Mouse (Mus musculus): Measurements from ENCODE around the gene Serhl. TPM values are rescaled to one million over a fixed set of nuclear protein-coding genes. Genes with fewer than 3 reads are reported as not detected.

Gene Serhl
- polyA plus RNA-seq, 1 experiment, result 82.9 TPM

GRCm38 (mm10) chr15:83052341-83053104 is 36.8 kb upstream of the Serhl start:
- no peak for DNase-seq
- H3K4me3 ChIP-seq (ENCODE audit: control insufficient read depth, insufficient read depth, low read length), result no peak overlapping the region
- no peaks in the 10 kb centered on the region for H3K36me3 ChIP-seq (ENCODE audit: control insufficient read depth, insufficient read depth, low read length)
- TF ChIP-seq CTCF (IDR thresholded peaks at IDR 0.05; ENCODE audit: borderline replicate concordance, control insufficient read depth, extremely low read depth, insufficient read depth, low read length, poor library complexity) (no peak), POLR2A (IDR thresholded peaks at IDR 0.05; ENCODE audit: control insufficient read depth, extremely low read depth, insufficient read depth, low read length, poor library complexity) (no peak)
- H3K27me3 ChIP-seq (ENCODE audit: control insufficient read depth, insufficient read depth, low read length), result no peaks in the 10 kb centered on the region; the same call in 1 of the 2 replicates
- no peak overlapping the region for H3K27ac ChIP-seq (ENCODE audit: control insufficient read depth, insufficient read depth, low read length)
- H3K4me1 ChIP-seq (replicated peaks; ENCODE audit: control insufficient read depth, insufficient read depth, low read length), result peaks cover 9% of the 10 kb centered on the region
- WGBS, result 85% methylated on average over 6 of the region's 6 CpGs

DNA sequence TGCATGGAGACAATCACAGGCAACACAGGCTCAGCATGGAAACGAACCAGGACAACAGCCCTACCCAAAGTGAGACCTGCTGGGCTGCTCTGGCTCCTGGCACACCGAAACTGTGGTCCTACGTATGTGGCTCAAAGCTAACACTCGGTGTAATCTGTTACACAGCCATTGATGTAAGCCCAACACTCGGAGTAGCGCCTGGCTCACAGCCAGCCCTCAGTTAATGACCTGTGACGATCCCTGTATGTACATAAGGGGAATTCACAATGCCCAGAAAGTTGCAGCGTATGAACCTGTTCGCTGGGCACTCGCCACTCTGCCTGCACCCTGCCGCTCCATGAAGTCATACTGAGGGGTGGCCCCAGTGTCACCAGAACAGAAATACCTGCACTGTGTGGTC is 36.0 kb upstream of the Serhl start:
- WGBS, result 80% methylated on average over 11 of the region's 11 CpGs
- H3K36me3 ChIP-seq (ENCODE audit: control insufficient read depth, insufficient read depth, low read length), result no peaks in the 10 kb centered on the region
- no peak overlapping the region for H3K27ac ChIP-seq (ENCODE audit: control insufficient read depth, insufficient read depth, low read length)
- no peak for DNase-seq
- H3K27me3 ChIP-seq (ENCODE audit: control insufficient read depth, insufficient read depth, low read length), result no peaks in the 10 kb centered on the region; the same call in 1 of the 2 replicates
- TF ChIP-seq POLR2A (IDR thresholded peaks at IDR 0.05; ENCODE audit: control insufficient read depth, extremely low read depth, insufficient read depth, low read length, poor library complexity) (no peak), CTCF (IDR thresholded peaks at IDR 0.05; ENCODE audit: borderline replicate concordance, control insufficient read depth, extremely low read depth, insufficient read depth, low read length, poor library complexity) (no peak)
- H3K4me1 ChIP-seq (replicated peaks; ENCODE audit: control insufficient read depth, insufficient read depth, low read length), result peaks cover 9% of the 10 kb centered on the region
- H3K4me3 ChIP-seq (ENCODE audit: control insufficient read depth, insufficient read depth, low read length), result no peak overlapping the region

DNA sequence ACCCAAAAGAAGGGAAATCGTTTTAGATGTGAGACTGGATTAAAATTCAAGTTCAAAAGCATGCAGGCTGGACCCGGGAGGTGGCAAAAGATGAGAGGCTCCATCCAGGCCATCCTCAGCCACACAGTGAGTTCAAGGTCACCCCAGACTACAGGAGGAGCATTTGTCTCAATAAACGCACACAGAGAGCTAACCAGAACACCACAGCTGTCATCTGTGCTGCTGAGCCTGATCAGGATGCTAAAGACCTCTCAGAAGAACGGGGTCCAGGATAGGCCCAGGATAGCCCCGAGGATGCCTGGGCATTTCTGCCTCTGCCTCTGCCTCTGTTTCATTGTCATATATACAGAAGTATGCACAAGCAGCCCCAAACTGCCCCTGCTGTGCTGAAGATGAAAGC is 33.7 kb upstream of the Serhl start:
- Histone ChIP-seq H3K4me1 (replicated peaks; ENCODE audit: control insufficient read depth, insufficient read depth, low read length) (peaks cover 9% of the 10 kb centered on the region), H3K27ac (ENCODE audit: control insufficient read depth, insufficient read depth, low read length) (no peak overlapping the region)

GRCm38 (mm10) chr15:83056378-83057083 is 32.8 kb upstream of the Serhl start:
- Histone ChIP-seq H3K4me3 (ENCODE audit: control insufficient read depth, insufficient read depth, low read length) (peak overlapping the region; percentile 12; the same call in 1 of the 2 replicates), H3K27me3 (ENCODE audit: control insufficient read depth, insufficient read depth, low read length) (no peaks in the 10 kb centered on the region; the same call in 1 of the 2 replicates), H3K27ac (ENCODE audit: control insufficient read depth, insufficient read depth, low read length) (no peak overlapping the region), H3K36me3 (ENCODE audit: control insufficient read depth, insufficient read depth, low read length) (no peaks in the 10 kb centered on the region), H3K4me1 (replicated peaks; ENCODE audit: control insufficient read depth, insufficient read depth, low read length) (peaks cover 9% of the 10 kb centered on the region)
- 2% methylated on average over 29 of the region's 29 CpGs for WGBS
- TF ChIP-seq POLR2A (IDR thresholded peaks at IDR 0.05; ENCODE audit: control insufficient read depth, extremely low read depth, insufficient read depth, low read length, poor library complexity), result no peak
- no peak for TF ChIP-seq CTCF (IDR thresholded peaks at IDR 0.05; ENCODE audit: borderline replicate concordance, control insufficient read depth, extremely low read depth, insufficient read depth, low read length, poor library complexity)
- no peak for DNase-seq

More for the DNA sequence above, 33.7 kb upstream of the Serhl start:
- Histone ChIP-seq H3K36me3 (ENCODE audit: control insufficient read depth, insufficient read depth, low read length) (no peaks in the 10 kb centered on the region), H3K4me3 (ENCODE audit: control insufficient read depth, insufficient read depth, low read length) (no peak overlapping the region), H3K27me3 (ENCODE audit: control insufficient read depth, insufficient read depth, low read length) (no peaks in the 10 kb centered on the region; the same call in 1 of the 2 replicates)
- WGBS, result 61% methylated on average over 5 of the region's 5 CpGs
- DNase-seq, result no peak
- TF ChIP-seq POLR2A (IDR thresholded peaks at IDR 0.05; ENCODE audit: control insufficient read depth, extremely low read depth, insufficient read depth, low read length, poor library complexity) (no peak), CTCF (IDR thresholded peaks at IDR 0.05; ENCODE audit: borderline replicate concordance, control insufficient read depth, extremely low read depth, insufficient read depth, low read length, poor library complexity) (no peak)

GRCm38 (mm10) chr15:83057533-83057932 is 31.8 kb upstream of the Serhl start:
- no peak overlapping the region for H3K27ac ChIP-seq (ENCODE audit: control insufficient read depth, insufficient read depth, low read length)

GRCm38 (mm10) chr15:83059233-83059660 is 30.1 kb upstream of the Serhl start:
- TF ChIP-seq POLR2A (IDR thresholded peaks at IDR 0.05; ENCODE audit: control insufficient read depth, extremely low read depth, insufficient read depth, low read length, poor library complexity) (no peak), CTCF (IDR thresholded peaks at IDR 0.05; ENCODE audit: borderline replicate concordance, control insufficient read depth, extremely low read depth, insufficient read depth, low read length, poor library complexity) (no peak)
- H3K27me3 ChIP-seq (ENCODE audit: control insufficient read depth, insufficient read depth, low read length), result no peaks in the 10 kb centered on the region; the same call in 1 of the 2 replicates
- WGBS, result 82% methylated on average over 5 of the region's 5 CpGs

More at GRCm38 (mm10) chr15:83057533-83057932, 31.8 kb upstream of the Serhl start:
- TF ChIP-seq CTCF (IDR thresholded peaks at IDR 0.05; ENCODE audit: borderline replicate concordance, control insufficient read depth, extremely low read depth, insufficient read depth, low read length, poor library complexity) (no peak), POLR2A (IDR thresholded peaks at IDR 0.05; ENCODE audit: control insufficient read depth, extremely low read depth, insufficient read depth, low read length, poor library complexity) (no peak)
- DNase-seq, result no peak
- H3K4me3 ChIP-seq (ENCODE audit: control insufficient read depth, insufficient read depth, low read length), result no peak overlapping the region
- H3K4me1 ChIP-seq (replicated peaks; ENCODE audit: control insufficient read depth, insufficient read depth, low read length), result peaks cover 12% of the 10 kb centered on the region
- no peaks in the 10 kb centered on the region; the same call in 1 of the 2 replicates for H3K27me3 ChIP-seq (ENCODE audit: control insufficient read depth, insufficient read depth, low read length)
- H3K36me3 ChIP-seq (ENCODE audit: control insufficient read depth, insufficient read depth, low read length), result no peaks in the 10 kb centered on the region
- WGBS, result 84% methylated on average over 8 of the region's 8 CpGs

More at GRCm38 (mm10) chr15:83059233-83059660, 30.1 kb upstream of the Serhl start:
- no peak for DNase-seq
- Histone ChIP-seq H3K27ac (ENCODE audit: control insufficient read depth, insufficient read depth, low read length) (no peak overlapping the region), H3K36me3 (ENCODE audit: control insufficient read depth, insufficient read depth, low read length) (no peaks in the 10 kb centered on the region), H3K4me1 (replicated peaks; ENCODE audit: control insufficient read depth, insufficient read depth, low read length) (peaks cover 12% of the 10 kb centered on the region), H3K4me3 (ENCODE audit: control insufficient read depth, insufficient read depth, low read length) (no peak overlapping the region)
